Mouse (Mus musculus) spleen, adult 2 months (tissue): Measurements from ENCODE around the gene Wnt6.

Source experiments
- CTCF ChIP-seq: fragments of 200-500 bp; IDR thresholded peaks from 2 replicates; pipeline ENCODE4 v1.5.1; 2011; ENCODE audit warnings: mild to moderate bottlenecking, inconsistent platforms; ENCODE audit not compliant: insufficient read depth, insufficient read length, insufficient replicate concordance; ENCODE audit errors: extremely low read depth
- POLR2A ChIP-seq: fragments of 200-500 bp; IDR thresholded peaks from 2 replicates; pipeline ENCODE4 v1.6.1; 2011; ENCODE audit warnings: low read depth, low read length, inconsistent platforms

DNA sequence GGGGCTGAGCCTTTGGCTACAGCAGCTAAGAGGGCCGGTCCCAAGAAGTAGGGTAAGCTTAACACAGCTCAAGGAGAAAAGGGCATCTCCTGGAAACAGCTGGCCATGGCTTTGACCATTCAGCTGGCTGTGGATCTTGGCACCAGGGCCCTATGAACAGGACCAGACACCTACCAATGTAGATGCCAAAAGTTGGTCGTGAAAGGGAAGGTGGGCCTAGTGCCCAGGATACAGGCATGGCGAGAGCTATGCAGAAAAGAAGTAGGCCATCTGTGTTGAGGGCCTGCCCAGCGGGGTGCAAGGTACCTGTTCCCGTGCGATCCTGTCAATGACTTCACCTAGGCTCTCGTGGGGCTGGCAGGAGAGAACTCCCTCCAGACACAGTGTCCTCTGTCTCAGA lies 30.8 kb upstream of the Wnt6 start:
- TF ChIP-seq CTCF (no peak), POLR2A (no peak)
